ENCODE assay signal across 8 mouse cellular contexts in genomic region chr1:106071237-106072070, GRCm38 (mm10).
DNase-seq lines count a peak whose midpoint lies in the region; ATAC-seq and TF ChIP-seq lines count a peak whose summit lies in the region.

No protein-coding gene starts in this region.

- H3K4me1 ChIP-seq in hindbrain, embryonic 13.5 days (replicated peaks) = peaks cover 9% of the 10 kb centered on the region

- no peaks in the 10 kb centered on the region for H3K36me3 ChIP-seq in hindbrain, embryonic 13.5 days

- H3K9ac ChIP-seq in hindbrain, embryonic 13.5 days = peak overlapping the region; percentile 51

- 12% methylated on average over 9 of the region's 9 CpGs for WGBS in hindbrain, embryonic 13.5 days

- H3K4me2 ChIP-seq in hindbrain, embryonic 13.5 days = peak overlapping the region; percentile 50

- peak overlapping the region; percentile 23; the same call in 1 of the 2 replicates for H3K4me3 ChIP-seq in hindbrain, embryonic 13.5 days

- peak; percentile 10 for DNase-seq in Patski (ENCODE audit: low read depth, low spot score)
- DNase-seq in cerebellum, adult 9-11 months = peak; percentile 64
- peak; percentile 78 to 88 for DNase-seq in frontal cortex, postnatal 25 days (ENCODE audit: low spot score in 2 of 2)
- peak; percentile 94 to 95 for DNase-seq in layer of hippocampus, postnatal 10 days (ENCODE audit: low spot score in 2 of 2)
- DNase-seq in lung, postnatal 36 days = peak; percentile 91
- peak; percentile 85 to 91 for DNase-seq in right cerebral cortex, postnatal 10 days (ENCODE audit: low spot score in 2 of 2)
- peak; percentile 75 for DNase-seq in urinary bladder, postnatal 25 days (ENCODE audit: low spot score)

- H3K27me3 ChIP-seq in Patski = no peaks in the 10 kb centered on the region
- H3K27me3 ChIP-seq in hindbrain, embryonic 13.5 days = no peaks in the 10 kb centered on the region

- H3K9me3 ChIP-seq in hindbrain, embryonic 13.5 days = no peaks in the 10 kb centered on the region

- POLR2A ChIA-PET in Patski (lab: Charles Lee) = interaction anchor here (0.6 to 0.7 kb wide), 2 partner anchors 97 to 283 kb away, joined by 3 to 4 read pairs; no protein-coding TSS in a partner anchor

- peak; percentile 71 for ATAC-seq in Patski
- ATAC-seq in hindbrain, embryonic 13.5 days (ENCODE audit: low FRiP score) = peak; percentile 86

- in situ Hi-C loops in Patski (cut with MboI; ENCODE audit: low pct_unique_long_range_greater_than_20kb) = loop anchor here (5.0 to 25.0 kb wide), 4 partner anchors 101 to 741 kb away; partner anchors contain the start of gene Phlpp1

- peak overlapping the region; percentile 15; the same call in 1 of the 2 replicates for H3K27ac ChIP-seq in hindbrain, embryonic 13.5 days

- CTCF ChIA-PET in Patski (lab: Charles Lee) = interaction anchor here (0.9 to 3.9 kb wide), 19 partner anchors 9 to 640 kb away, joined by 3 to 38 read pairs (median 4); partner anchors contain the start of gene Phlpp1

- TF ChIP-seq CTCF in Patski (IDR thresholded peaks at IDR 0.05) = peak; percentile 88

Comparison
In these comparisons a context has a peak if more than half of its experiments do, and no peak if none do; other contexts are left out.
1. Peak in every context shown above with its lines: DNase-seq, ATAC-seq, H3K4me3 ChIP-seq and H3K27ac ChIP-seq.
2. DNase-seq: peak in every context shown above with its lines; median percentile 94 in layer of hippocampus, postnatal 10 days; 91 in lung, postnatal 36 days; 88 in right cerebral cortex, postnatal 10 days; 83 in frontal cortex, postnatal 25 days; 75 in urinary bladder, postnatal 25 days; 64 in cerebellum, adult 9-11 months; 10 in Patski.